Mouse (Mus musculus): Measurements from ENCODE around the gene Cdh16. TPM values are rescaled to one million over a fixed set of nuclear protein-coding genes. Genes with fewer than 3 reads are reported as not detected.
A peak's percentile ranks its signal among the peaks of the same experiment; 100 is the strongest.

Gene Cdh16
- polyA plus RNA-seq, 1 experiment from 2014 or later, result 14.5 TPM

DNA sequence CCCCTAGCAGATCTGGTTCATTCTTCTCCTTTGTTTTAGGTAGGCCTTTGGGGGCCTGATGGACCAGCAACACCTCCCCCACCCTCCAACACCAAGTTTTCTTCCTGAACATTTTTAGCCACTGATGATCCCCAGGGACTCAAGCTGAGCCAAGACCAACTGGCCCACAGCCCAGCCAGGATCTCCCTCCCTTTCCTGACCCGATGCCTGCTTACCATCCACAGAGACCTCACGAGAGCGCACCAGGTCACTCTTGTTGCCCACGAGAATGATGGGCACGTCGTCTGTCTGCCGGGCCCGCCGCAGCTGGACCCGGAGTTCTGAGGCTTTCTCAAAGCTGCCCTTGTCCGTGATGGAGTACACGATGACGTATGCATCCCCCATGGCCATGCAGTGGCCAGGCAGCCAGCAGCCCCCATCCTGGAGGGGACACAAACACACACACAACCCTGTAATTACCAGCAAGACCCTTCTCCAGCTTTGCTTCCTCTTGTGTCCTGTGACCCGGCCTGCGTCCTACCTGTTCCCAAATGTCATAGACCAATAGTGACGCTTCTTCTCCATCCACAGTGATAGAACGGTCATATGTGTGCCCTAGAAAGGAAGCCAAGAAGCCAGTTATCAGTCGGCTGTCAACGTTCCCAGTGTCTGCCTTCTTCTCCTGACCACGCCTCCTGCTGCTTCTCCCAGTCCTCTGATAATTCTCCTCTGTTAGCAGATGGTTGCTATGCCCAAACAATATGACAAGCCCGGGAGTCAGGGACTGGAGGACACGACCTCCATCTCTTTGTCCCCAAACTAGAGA is 5.3 kb upstream of the Cdh16 start:
- Histone ChIP-seq H3K27me3 (ENCODE audit: control insufficient read depth, insufficient read depth, low read length) (no peaks in the 10 kb centered on the region), H3K4me2 (peak overlapping the region; percentile 76), H3K4me3 (ENCODE audit: low read depth, low read length) (peak overlapping the region; percentile 77), H3K27ac (ENCODE audit: low read depth, low read length) (peak overlapping the region; percentile 92), H3K36me3 (ENCODE audit: control insufficient read depth, insufficient read depth, low read length) (peaks cover 5% of the 10 kb centered on the region; the same call in 1 of the 2 replicates), H3K9ac (ENCODE audit: low read depth, low read length) (peak overlapping the region; percentile 93), H3K4me1 (ENCODE audit: control insufficient read depth, insufficient read depth, low read length) (peaks cover 39% of the 10 kb centered on the region), H3K9me3 (replicated peaks; ENCODE audit: control insufficient read depth, low read length) (no peaks in the 10 kb centered on the region)
- ATAC-seq (replicated peaks; ENCODE audit: insufficient number of reproducible peaks, low FRiP score, low TSS enrichment), result no peak
- 51% methylated on average over 22 of the region's 22 CpGs for WGBS (ENCODE audit: insufficient replicate concordance)

DNA sequence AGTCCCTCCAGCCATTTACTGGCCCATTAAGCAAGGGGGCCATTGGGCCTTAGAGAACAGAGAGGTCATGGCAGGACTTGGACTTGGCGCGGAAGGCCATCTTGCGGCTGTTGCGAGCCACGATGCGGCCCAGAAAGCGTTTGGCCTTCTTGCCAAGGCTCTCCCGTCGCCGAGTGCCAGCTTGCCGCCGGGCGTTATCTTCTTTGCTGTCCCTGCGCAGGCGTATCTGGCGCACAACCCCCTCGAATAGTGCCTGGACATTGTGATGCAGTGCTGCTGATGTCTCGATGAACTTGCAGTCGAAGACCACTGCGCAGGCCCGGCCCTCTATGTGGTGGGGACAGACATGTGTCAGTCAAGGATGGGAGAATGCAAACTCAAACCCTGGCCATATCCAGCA is 4.2 kb upstream of the Cdh16 start:
- WGBS (ENCODE audit: insufficient replicate concordance), result 90% methylated on average over 21 of the region's 21 CpGs
- peaks cover 37% of the 10 kb centered on the region for H3K4me1 ChIP-seq (ENCODE audit: control insufficient read depth, insufficient read depth, low read length)
- ATAC-seq (replicated peaks; ENCODE audit: insufficient number of reproducible peaks, low FRiP score, low TSS enrichment), result no peak
- H3K27ac ChIP-seq (ENCODE audit: low read depth, low read length), result peak overlapping the region; percentile 92; the same call in 1 of the 2 replicates
- H3K27me3 ChIP-seq (ENCODE audit: control insufficient read depth, insufficient read depth, low read length), result no peaks in the 10 kb centered on the region
- peaks cover 5% of the 10 kb centered on the region; the same call in 1 of the 2 replicates for H3K36me3 ChIP-seq (ENCODE audit: control insufficient read depth, insufficient read depth, low read length)
- H3K4me2 ChIP-seq, result peak overlapping the region; percentile 76
- H3K9ac ChIP-seq (ENCODE audit: low read depth, low read length), result no peak overlapping the region
- H3K9me3 ChIP-seq (replicated peaks; ENCODE audit: control insufficient read depth, low read length), result no peaks in the 10 kb centered on the region
- peak overlapping the region; percentile 77 for H3K4me3 ChIP-seq (ENCODE audit: low read depth, low read length)

DNA sequence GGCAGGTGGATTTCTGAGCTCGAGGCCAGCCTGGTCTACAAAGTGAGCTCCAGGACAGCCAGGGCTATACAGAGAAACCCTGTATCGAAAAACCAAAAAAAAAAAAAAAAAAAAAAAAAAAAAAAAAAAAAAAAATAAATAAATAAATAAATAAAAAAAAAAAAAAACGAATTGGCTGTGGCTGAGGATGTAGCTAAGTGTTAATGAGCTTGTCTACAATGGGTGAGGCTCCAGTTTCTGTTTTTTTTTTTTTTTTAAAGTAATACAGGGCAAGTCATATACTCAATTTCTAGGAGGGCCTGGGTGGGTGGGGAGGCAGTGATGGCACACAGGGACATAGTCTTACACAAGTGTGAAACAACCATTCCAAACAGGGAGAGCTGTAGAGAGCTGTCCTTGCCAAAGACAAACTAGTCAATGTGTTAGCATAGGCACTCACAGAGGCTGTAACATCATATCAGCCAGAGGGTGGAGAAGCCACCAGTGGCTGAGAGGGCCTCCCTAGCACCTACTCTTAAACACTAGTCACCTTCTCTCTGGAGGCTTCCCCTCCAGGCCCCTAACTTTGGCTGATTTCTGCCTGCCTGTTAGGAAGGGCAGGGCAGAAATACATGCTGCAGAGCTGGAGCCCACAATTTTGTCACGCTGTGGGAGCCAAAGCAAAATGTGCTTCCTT is 3.0 kb upstream of the Cdh16 start:
- no peaks in the 10 kb centered on the region for H3K9me3 ChIP-seq (replicated peaks; ENCODE audit: control insufficient read depth, low read length)
- no peak for ATAC-seq (replicated peaks; ENCODE audit: insufficient number of reproducible peaks, low FRiP score, low TSS enrichment)
- peak overlapping the region; percentile 7; the same call in 1 of the 2 replicates for H3K9ac ChIP-seq (ENCODE audit: low read depth, low read length)
- 63% methylated on average over 4 of the region's 4 CpGs for WGBS (ENCODE audit: insufficient replicate concordance)
- H3K36me3 ChIP-seq (ENCODE audit: control insufficient read depth, insufficient read depth, low read length), result peaks cover 5% of the 10 kb centered on the region; the same call in 1 of the 2 replicates
- H3K27ac ChIP-seq (ENCODE audit: low read depth, low read length), result peak overlapping the region; percentile 37; the same call in 1 of the 2 replicates
- peaks cover 32% of the 10 kb centered on the region for H3K4me1 ChIP-seq (ENCODE audit: control insufficient read depth, insufficient read depth, low read length)
- H3K4me3 ChIP-seq (ENCODE audit: low read depth, low read length), result no peak overlapping the region
- no peak overlapping the region for H3K4me2 ChIP-seq
- H3K27me3 ChIP-seq (ENCODE audit: control insufficient read depth, insufficient read depth, low read length), result no peaks in the 10 kb centered on the region

DNA sequence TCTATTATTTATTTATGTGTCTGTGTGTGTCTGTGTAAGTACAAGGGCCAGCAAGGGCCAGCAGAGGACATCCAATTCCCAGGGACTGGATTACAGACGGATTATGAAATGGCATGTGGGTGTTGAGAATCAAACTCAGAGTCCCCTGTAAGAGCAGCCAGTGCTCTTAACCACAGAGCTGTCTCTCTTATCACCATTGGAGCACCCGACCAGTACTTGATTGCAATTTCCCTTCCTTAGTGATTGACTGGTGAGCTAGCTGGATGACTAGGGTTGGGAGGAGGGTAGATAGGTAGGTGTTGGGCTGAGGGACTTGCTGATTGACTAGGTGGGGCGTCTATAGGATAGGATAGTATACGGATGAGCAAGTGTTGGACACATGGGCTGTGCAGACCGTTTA is 3.4 kb downstream of the Cdh16 start:
- Histone ChIP-seq H3K4me2 (no peak overlapping the region), H3K27ac (ENCODE audit: low read depth, low read length) (no peak overlapping the region)
- 62% methylated on average over 5 of the region's 5 CpGs for WGBS (ENCODE audit: insufficient replicate concordance)

DNA sequence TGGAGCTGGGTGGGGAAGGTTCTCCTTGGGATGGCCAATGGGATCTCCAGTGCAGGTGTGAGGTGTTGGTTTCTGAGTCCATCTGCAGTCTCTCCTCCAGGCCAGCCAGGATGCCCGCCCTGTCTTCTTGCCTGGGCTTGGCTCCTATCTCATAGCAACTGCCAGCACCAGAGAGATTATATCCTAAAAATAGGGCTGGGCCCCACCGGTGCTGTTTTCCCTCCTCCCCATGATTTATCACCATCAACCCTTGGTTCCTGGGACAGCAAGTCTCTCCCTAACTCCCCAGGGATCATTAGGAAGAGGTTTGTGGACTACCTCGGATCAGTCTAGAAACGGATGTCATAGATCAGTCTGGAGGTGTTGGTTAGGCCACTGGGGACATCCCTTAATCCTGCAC is 11.1 kb downstream of the Cdh16 start:
- Histone ChIP-seq H3K9ac (ENCODE audit: low read depth, low read length) (no peak overlapping the region; the same call in 1 of the 2 replicates), H3K27me3 (ENCODE audit: control insufficient read depth, insufficient read depth, low read length) (no peaks in the 10 kb centered on the region), H3K9me3 (replicated peaks; ENCODE audit: control insufficient read depth, low read length) (no peaks in the 10 kb centered on the region), H3K4me3 (ENCODE audit: low read depth, low read length) (no peak overlapping the region), H3K4me2 (peak overlapping the region; percentile 18; the same call in 1 of the 2 replicates), H3K27ac (ENCODE audit: low read depth, low read length) (peak overlapping the region; percentile 95), H3K4me1 (ENCODE audit: control insufficient read depth, insufficient read depth, low read length) (peaks cover 35% of the 10 kb centered on the region), H3K36me3 (ENCODE audit: control insufficient read depth, insufficient read depth, low read length) (no peaks in the 10 kb centered on the region)
- no peak for ATAC-seq (replicated peaks; ENCODE audit: insufficient number of reproducible peaks, low FRiP score, low TSS enrichment)
- WGBS (ENCODE audit: insufficient replicate concordance), result 29% methylated on average over 4 of the region's 4 CpGs

More for the DNA sequence above, 3.4 kb downstream of the Cdh16 start:
- H3K9ac ChIP-seq (ENCODE audit: low read depth, low read length), result no peak overlapping the region
- no peaks in the 10 kb centered on the region for H3K9me3 ChIP-seq (replicated peaks; ENCODE audit: control insufficient read depth, low read length)
- H3K36me3 ChIP-seq (ENCODE audit: control insufficient read depth, insufficient read depth, low read length), result no peaks in the 10 kb centered on the region
- no peak overlapping the region for H3K4me3 ChIP-seq (ENCODE audit: low read depth, low read length)
- no peaks in the 10 kb centered on the region for H3K27me3 ChIP-seq (ENCODE audit: control insufficient read depth, insufficient read depth, low read length)
- H3K4me1 ChIP-seq (ENCODE audit: control insufficient read depth, insufficient read depth, low read length), result peaks cover 7% of the 10 kb centered on the region
- no peak for ATAC-seq (replicated peaks; ENCODE audit: insufficient number of reproducible peaks, low FRiP score, low TSS enrichment)

DNA sequence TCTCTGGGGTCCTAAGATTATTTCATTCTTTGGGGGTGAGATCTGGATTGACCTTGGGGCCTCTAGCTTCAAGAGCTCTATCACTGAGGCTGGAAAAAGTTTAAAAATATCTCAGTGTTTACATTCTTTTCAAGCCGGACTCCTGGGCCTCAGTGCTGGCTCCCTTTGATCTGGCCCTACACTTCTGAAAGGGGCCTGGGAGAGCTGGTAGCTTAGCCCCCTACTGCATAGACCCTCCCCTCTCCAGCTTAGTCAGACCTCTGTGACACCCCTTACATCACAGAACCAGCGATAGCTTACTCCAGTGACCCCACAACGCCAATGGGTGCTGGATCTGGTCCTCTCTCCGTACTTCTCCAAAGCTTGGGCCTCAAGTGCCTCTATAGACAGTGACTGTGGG is 12.6 kb downstream of the Cdh16 start:
- WGBS (ENCODE audit: insufficient replicate concordance), result 32% methylated on average over 4 of the region's 4 CpGs
- Histone ChIP-seq H3K4me3 (ENCODE audit: low read depth, low read length) (no peak overlapping the region), H3K4me2 (peak overlapping the region; percentile 31), H3K27me3 (ENCODE audit: control insufficient read depth, insufficient read depth, low read length) (no peaks in the 10 kb centered on the region), H3K4me1 (ENCODE audit: control insufficient read depth, insufficient read depth, low read length) (peaks cover 50% of the 10 kb centered on the region), H3K9me3 (replicated peaks; ENCODE audit: control insufficient read depth, low read length) (no peaks in the 10 kb centered on the region), H3K36me3 (ENCODE audit: control insufficient read depth, insufficient read depth, low read length) (no peaks in the 10 kb centered on the region), H3K27ac (ENCODE audit: low read depth, low read length) (peak overlapping the region; percentile 95), H3K9ac (ENCODE audit: low read depth, low read length) (no peak overlapping the region)
- ATAC-seq (replicated peaks; ENCODE audit: insufficient number of reproducible peaks, low FRiP score, low TSS enrichment), result peak; percentile 52

DNA sequence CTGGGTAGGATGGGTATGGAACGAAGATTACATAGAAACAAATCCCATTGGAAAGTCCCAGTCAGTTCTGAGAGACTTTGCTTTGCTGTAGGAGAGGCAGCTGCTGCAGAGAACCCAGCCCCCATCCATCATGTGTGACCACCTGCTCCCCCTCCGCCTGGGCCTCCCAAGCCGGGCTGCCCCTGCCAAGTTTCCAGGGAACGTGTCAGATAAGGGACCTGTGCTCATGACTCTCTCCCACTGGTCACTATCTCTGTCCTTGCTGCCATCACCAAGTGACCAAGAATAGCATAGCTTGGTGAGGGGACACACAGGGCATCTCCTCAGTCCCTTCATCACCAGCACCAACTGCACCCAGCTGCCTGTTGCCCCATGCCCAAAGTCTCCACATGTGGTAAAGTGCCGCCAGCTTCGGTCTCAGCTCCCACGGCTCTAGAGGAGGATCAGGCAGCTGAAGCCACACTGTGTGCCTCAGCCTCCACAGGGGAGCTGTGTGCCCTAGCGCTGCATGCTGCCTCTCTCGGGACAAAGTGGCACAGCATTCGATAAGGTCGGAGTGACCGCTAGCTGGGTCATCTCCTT is 13.9 kb downstream of the Cdh16 start:
- Histone ChIP-seq H3K9ac (ENCODE audit: low read depth, low read length) (peak overlapping the region; percentile 50; the same call in 1 of the 2 replicates), H3K9me3 (replicated peaks; ENCODE audit: control insufficient read depth, low read length) (no peaks in the 10 kb centered on the region), H3K4me3 (ENCODE audit: low read depth, low read length) (no peak overlapping the region), H3K4me2 (peak overlapping the region; percentile 27), H3K36me3 (ENCODE audit: control insufficient read depth, insufficient read depth, low read length) (no peaks in the 10 kb centered on the region), H3K4me1 (ENCODE audit: control insufficient read depth, insufficient read depth, low read length) (peaks cover 63% of the 10 kb centered on the region), H3K27ac (ENCODE audit: low read depth, low read length) (peak overlapping the region; percentile 95), H3K27me3 (ENCODE audit: control insufficient read depth, insufficient read depth, low read length) (no peaks in the 10 kb centered on the region)
- 43% methylated on average over 12 of the region's 12 CpGs for WGBS (ENCODE audit: insufficient replicate concordance)
- peak; percentile 64 for ATAC-seq (replicated peaks; ENCODE audit: insufficient number of reproducible peaks, low FRiP score, low TSS enrichment)

DNA sequence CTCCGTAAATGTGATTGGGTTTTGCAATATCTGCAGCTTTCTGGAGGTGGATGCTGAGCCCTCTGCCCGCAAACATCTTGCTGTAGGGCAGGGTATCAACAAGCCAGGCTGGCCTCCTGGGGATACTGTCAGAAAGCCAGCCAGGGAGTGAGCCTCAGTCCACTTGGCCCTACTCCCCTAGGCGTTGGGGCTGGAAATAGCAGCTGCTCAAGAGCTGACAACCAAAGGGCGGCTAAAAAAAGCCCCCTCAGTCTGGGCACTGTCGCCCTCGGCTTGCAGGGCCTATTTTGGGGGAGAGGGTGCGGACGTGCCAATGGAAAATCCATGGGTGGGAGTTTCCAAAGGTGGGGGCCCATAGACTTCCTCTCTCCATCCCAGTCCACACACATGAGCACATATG is 15.0 kb downstream of the Cdh16 start:
- Histone ChIP-seq H3K4me3 (ENCODE audit: low read depth, low read length) (peak overlapping the region; percentile 26), H3K36me3 (ENCODE audit: control insufficient read depth, insufficient read depth, low read length) (no peaks in the 10 kb centered on the region), H3K4me1 (ENCODE audit: control insufficient read depth, insufficient read depth, low read length) (peaks cover 68% of the 10 kb centered on the region), H3K4me2 (peak overlapping the region; percentile 46), H3K9me3 (replicated peaks; ENCODE audit: control insufficient read depth, low read length) (no peaks in the 10 kb centered on the region), H3K27me3 (ENCODE audit: control insufficient read depth, insufficient read depth, low read length) (no peaks in the 10 kb centered on the region), H3K9ac (ENCODE audit: low read depth, low read length) (peak overlapping the region; percentile 56; the same call in 1 of the 2 replicates), H3K27ac (ENCODE audit: low read depth, low read length) (peak overlapping the region; percentile 95)
- 37% methylated on average over 8 of the region's 8 CpGs for WGBS (ENCODE audit: insufficient replicate concordance)
- ATAC-seq (replicated peaks; ENCODE audit: insufficient number of reproducible peaks, low FRiP score, low TSS enrichment), result peak; percentile 35
